Mouse (Mus musculus) liver, embryonic 13.5 days (tissue): ENCODE data around the gene Lypla2. TPM values are rescaled to one million over a fixed set of nuclear protein-coding genes. Genes with fewer than 3 reads are reported as not detected.

Source experiments
- ATAC-seq: fragments of 200-750 bp; cut with Nextera tagmentation; 2 replicates; pipeline ENCODE4 v1.8.0; 2017; ENCODE audit warnings: low read depth, mild to moderate bottlenecking, moderate number of reproducible peaks, moderate library complexity
- DNase-seq: peaks from one replicate; pipeline ENCODE4 v3.0.0; 2022
- H3K27ac ChIP-seq: fragments of 300-500 bp; sonication (generic); 2 replicates; pipeline ENCODE4 v1.5.1; 2015; ENCODE audit warnings: moderate library complexity, mild to moderate bottlenecking, inconsistent platforms
- H3K27me3 ChIP-seq: fragments of 300-500 bp; sonication (generic); 2 replicates; pipeline ENCODE4 v1.6.1; 2015; ENCODE audit warnings: mild to moderate bottlenecking, inconsistent platforms
- H3K36me3 ChIP-seq: fragments of 300-500 bp; sonication (generic); 2 replicates; pipeline ENCODE4 v1.6.1; 2015; ENCODE audit warnings: mild to moderate bottlenecking, inconsistent platforms
- H3K4me1 ChIP-seq: fragments of 300-500 bp; sonication (generic); replicated peaks from 2 replicates; pipeline ENCODE4 v1.6.1; 2015; ENCODE audit warnings: inconsistent platforms
- H3K4me2 ChIP-seq: fragments of 300-500 bp; sonication (generic); 2 replicates; pipeline ENCODE4 v1.6.1; 2015; ENCODE audit warnings: inconsistent platforms, mild to moderate bottlenecking, moderate library complexity
- H3K4me3 ChIP-seq: fragments of 300-500 bp; sonication (generic); replicated peaks from 2 replicates; pipeline ENCODE4 v1.5.1; 2015; ENCODE audit warnings: mild to moderate bottlenecking, inconsistent platforms
- H3K9ac ChIP-seq: fragments of 300-500 bp; sonication (generic); 2 replicates; pipeline ENCODE4 v1.6.1; 2015; ENCODE audit warnings: mild to moderate bottlenecking, inconsistent platforms
- H3K9me3 ChIP-seq: fragments of 300-500 bp; sonication (generic); replicated peaks from 2 replicates; pipeline ENCODE4 v1.6.1; 2016; ENCODE audit warnings: inconsistent platforms
- WGBS: fragments of 180-500 bp; shearing (Covaris S2); methylation state at CpG from one replicate; pipeline ENCODE4 v1.1.7; 2015; ENCODE audit not compliant: insufficient replicate concordance; 5-methylcytosine and 5-hydroxymethylcytosine counted together
- polyA plus RNA-seq: library from polyadenylated mRNA; unstranded; fragments of >200 nt; fragmentation: Nextera tagmentation; extraction: Ambion mirVana; gene quantifications from 2 replicates; pipeline ENCODE4 v1.2.1, GENCODE M21; 2015

The Lypla2 gene
- polyA plus RNA-seq, 1 experiment from 2014 or later, result 49.7 TPM

DNA sequence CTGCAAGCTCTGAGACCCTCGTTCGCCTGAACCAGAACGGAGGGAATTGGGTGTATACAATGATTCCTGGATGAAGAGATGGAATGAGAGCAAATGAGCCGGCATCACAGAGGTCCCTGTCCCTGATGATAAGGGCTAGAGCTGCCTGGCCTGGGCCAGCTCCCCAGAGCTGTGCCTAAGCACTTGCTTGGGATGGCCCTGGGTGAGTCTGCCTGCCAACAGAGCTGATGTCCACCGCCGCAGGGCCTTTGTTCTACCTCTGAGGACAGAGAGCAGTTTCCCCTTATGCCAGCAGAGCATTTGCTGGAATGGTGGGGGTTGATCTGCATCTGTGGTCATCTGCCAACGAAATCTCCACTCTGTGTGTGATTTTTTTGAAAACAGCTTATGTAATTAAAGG, 10.2 kb downstream of the Lypla2 start:
- Histone ChIP-seq H3K4me3 (peak overlapping the region; percentile 84), H3K9me3 (no peaks in the 10 kb centered on the region), H3K36me3 (peaks cover 60% of the 10 kb centered on the region), H3K4me2 (peak overlapping the region; percentile 99), H3K4me1 (peaks cover 56% of the 10 kb centered on the region), H3K9ac (peak overlapping the region; percentile 38; the same call in 1 of the 2 replicates), H3K27ac (peak overlapping the region; percentile 87), H3K27me3 (no peaks in the 10 kb centered on the region)
- ATAC-seq (no peak), DNase-seq (no peak)
- 71% methylated on average over 7 of the region's 7 CpGs for WGBS

DNA sequence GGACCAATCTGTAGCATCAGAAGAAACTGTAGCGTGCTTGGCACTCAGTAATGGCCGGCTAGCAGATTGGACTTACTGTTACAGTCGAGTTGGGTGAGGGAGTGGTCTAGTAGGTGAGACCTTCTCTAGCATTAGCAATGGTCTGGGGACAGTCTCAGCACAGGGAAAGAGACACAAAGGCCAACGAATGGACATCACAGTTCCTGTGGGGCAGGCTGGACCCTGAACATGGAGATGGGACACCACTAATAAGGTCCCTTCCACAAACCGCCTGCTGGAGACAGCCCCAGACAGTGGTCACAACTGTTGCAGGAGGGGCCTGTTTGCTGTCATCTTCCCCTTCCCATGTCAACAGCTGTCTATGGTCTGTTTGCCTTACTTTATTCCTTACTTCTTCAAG, 10.7 kb downstream of the Lypla2 start:
- H3K36me3 ChIP-seq, result peaks cover 55% of the 10 kb centered on the region
- 0 out of 2 replicates have a peak overlapping the region, but pooled peaks have one; percentile 99 for H3K4me2 ChIP-seq
- DNase-seq (no peak), ATAC-seq (no peak)
- 84% methylated on average over 5 of the region's 5 CpGs for WGBS
- no peaks in the 10 kb centered on the region for H3K9me3 ChIP-seq
- H3K9ac ChIP-seq, result 0 out of 2 replicates have a peak overlapping the region, but pooled peaks have one; percentile 38
- peak overlapping the region; percentile 87; the same call in 1 of the 2 replicates for H3K27ac ChIP-seq
- H3K27me3 ChIP-seq, result no peaks in the 10 kb centered on the region
- peaks cover 56% of the 10 kb centered on the region for H3K4me1 ChIP-seq
- no peak overlapping the region for H3K4me3 ChIP-seq

DNA sequence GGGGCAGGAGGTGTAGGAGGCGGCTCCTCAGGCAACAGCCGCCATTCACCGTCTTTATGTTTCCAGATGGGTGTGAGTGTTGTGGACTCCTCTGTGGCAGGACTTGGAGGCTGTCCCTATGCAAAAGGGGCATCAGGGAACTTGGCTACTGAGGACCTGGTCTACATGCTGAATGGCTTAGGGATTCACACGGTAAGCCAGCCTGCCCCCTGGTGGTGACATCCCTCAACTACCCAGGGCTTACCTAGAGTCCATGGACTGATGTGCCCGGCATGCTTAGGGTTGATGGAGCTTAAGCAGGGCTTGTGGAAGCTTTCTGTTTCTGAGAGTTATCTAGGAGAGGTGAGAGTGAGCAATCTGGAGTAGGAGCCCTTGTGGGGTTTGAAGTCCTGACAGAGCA, 11.7 kb downstream of the Lypla2 start:
- WGBS, result 34% methylated on average over 5 of the region's 5 CpGs

DNA sequence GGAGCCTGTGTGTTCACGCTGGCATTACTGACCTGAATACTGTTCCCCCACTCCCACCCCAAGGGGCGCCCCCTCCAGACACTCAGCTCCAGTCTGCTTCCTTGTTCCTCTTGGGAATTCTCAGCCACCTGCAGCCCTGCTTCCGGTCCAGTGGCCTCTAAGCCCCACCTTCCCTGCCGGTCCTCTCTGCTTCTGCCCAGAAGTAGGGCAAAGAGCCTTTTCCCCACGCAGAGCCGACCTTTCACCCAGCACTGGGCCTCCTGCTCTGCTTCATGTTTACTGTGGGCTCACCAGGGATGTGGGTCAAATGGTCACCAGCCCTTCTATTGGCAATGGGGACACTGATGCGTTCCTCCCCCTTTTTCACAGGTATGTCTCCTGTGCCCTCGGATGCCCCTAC, 14.1 kb downstream of the Lypla2 start:
- peak; percentile 42 for ATAC-seq
- Histone ChIP-seq H3K27me3 (no peaks in the 10 kb centered on the region), H3K27ac (peak overlapping the region; percentile 76), H3K4me1 (peaks cover 35% of the 10 kb centered on the region), H3K9me3 (no peaks in the 10 kb centered on the region), H3K4me2 (peak overlapping the region; percentile 33), H3K36me3 (peaks cover 64% of the 10 kb centered on the region), H3K9ac (no peak overlapping the region), H3K4me3 (no peak overlapping the region)
- DNase-seq, result no peak
- 72% methylated on average over 8 of the region's 8 CpGs for WGBS

More for the DNA sequence above, 11.7 kb downstream of the Lypla2 start:
- Histone ChIP-seq H3K4me1 (peaks cover 50% of the 10 kb centered on the region), H3K36me3 (peaks cover 52% of the 10 kb centered on the region), H3K4me2 (no peak overlapping the region), H3K9ac (no peak overlapping the region), H3K9me3 (no peaks in the 10 kb centered on the region), H3K27ac (no peak overlapping the region), H3K27me3 (no peaks in the 10 kb centered on the region), H3K4me3 (no peak overlapping the region)
- ATAC-seq (no peak), DNase-seq (peak; percentile 74)

DNA sequence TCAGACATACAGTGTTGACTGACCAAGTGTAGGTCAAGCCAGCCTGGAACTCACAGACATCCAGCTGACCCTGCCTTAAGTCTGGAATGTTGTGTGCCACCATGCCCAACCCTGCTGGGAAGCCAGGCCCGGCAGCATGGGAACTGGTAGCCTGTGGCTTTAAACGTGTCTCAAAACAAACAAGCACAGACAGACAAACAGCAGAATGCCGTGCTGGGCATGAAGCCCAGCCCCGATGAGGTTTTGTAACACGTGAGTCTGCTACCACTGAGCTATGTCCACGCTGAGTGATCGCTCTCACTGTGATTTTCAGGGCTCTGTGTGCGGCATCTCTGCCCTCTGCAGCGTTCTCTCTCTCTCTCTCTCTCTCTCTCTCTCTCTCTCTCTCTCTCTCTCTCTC, 16.5 kb downstream of the Lypla2 start:
- peaks cover 77% of the 10 kb centered on the region for H3K36me3 ChIP-seq
- H3K4me1 ChIP-seq, result peaks cover 21% of the 10 kb centered on the region
- H3K27ac ChIP-seq, result no peak overlapping the region
- H3K4me2 ChIP-seq, result no peak overlapping the region
- H3K27me3 ChIP-seq, result no peaks in the 10 kb centered on the region
- no peak overlapping the region for H3K9ac ChIP-seq
- peaks cover 6% of the 10 kb centered on the region for H3K9me3 ChIP-seq
- no peak overlapping the region for H3K4me3 ChIP-seq
- WGBS, result 78% methylated on average over 9 of the region's 9 CpGs
- ATAC-seq (no peak), DNase-seq (no peak)

DNA sequence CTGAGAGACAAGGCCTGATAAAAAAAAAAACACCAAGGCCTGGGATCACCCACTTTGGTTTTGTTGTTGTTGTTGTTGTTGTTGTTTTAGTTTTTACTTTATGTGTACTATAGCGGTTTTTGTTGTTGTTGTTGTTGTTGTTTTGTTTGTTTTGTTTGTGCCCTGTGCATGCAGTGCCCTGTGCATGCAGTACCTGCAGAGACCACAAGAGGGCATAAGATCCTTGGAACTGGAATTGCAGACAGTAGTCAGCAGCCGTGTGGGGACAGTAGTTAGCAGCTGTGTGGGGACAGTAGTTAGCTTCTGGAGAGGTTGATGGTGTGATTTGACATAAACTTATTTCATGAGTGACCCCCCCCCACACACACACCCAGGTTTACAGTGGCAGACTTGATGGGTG, 18.2 kb downstream of the Lypla2 start:
- DNase-seq (no peak), ATAC-seq (peak; percentile 49)
- Histone ChIP-seq H3K4me3 (no peak overlapping the region), H3K36me3 (peaks cover 66% of the 10 kb centered on the region), H3K9ac (no peak overlapping the region), H3K9me3 (peaks cover 6% of the 10 kb centered on the region), H3K27me3 (no peaks in the 10 kb centered on the region), H3K4me2 (no peak overlapping the region), H3K27ac (peak overlapping the region; percentile 53; the same call in 1 of the 2 replicates), H3K4me1 (peaks cover 24% of the 10 kb centered on the region)
- whole genome bisulfite sequencing, result 14% methylated on average over 2 of the region's 2 CpGs

DNA sequence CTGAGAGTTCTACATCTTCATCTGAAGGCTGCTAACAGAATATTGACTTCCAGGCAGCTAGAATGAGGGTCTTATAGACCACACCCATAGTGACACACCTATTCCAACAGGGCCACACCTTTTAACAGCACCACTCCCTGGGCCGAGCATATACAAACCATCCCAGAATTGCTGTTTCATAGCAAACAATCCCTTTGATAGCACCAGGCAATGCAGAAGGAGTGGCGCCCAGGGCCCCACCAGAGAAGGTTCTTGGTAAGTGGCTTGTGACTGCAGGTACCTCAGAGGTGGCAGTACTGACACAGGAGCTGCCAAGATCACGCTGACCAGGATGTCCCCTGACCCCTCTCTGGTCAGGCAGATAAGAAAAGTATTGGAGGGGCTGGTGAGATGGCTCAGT, 19.2 kb downstream of the Lypla2 start:
- Histone ChIP-seq H3K4me1 (peaks cover 25% of the 10 kb centered on the region), H3K27me3 (no peaks in the 10 kb centered on the region), H3K4me3 (no peak overlapping the region), H3K27ac (no peak overlapping the region), H3K4me2 (no peak overlapping the region), H3K9me3 (peaks cover 6% of the 10 kb centered on the region), H3K9ac (no peak overlapping the region), H3K36me3 (peaks cover 61% of the 10 kb centered on the region)
- ATAC-seq (no peak), DNase-seq (no peak)
- WGBS, result 68% methylated on average over 3 of the region's 3 CpGs

DNA sequence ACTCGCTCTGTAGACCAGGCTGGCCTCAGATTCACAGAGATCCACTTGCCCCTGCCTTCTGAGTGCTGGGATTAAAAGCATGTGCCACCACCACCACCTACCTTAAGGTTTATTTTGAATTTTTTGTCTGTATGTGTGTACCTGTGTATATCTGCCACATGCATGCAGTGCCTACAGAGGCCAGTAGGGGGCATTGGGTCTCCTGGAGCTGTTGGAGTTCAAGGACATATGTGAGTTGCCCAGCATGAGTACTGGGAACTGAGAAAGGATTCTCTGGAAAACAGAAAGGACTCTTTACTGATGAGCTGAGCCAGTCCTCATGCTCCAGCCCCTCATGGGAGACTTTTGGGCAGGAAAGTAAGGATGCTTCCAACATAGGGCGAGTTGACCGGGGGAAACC, 20.9 kb downstream of the Lypla2 start:
- Histone ChIP-seq H3K4me1 (peaks cover 38% of the 10 kb centered on the region), H3K27ac (no peak overlapping the region), H3K9ac (no peak overlapping the region), H3K36me3 (peaks cover 52% of the 10 kb centered on the region), H3K4me3 (no peak overlapping the region), H3K4me2 (no peak overlapping the region), H3K27me3 (no peaks in the 10 kb centered on the region), H3K9me3 (peaks cover 6% of the 10 kb centered on the region)
- DNase-seq, result no peak
- ATAC-seq, result no peak
- 79% methylated on average over 3 of the region's 3 CpGs for WGBS

DNA sequence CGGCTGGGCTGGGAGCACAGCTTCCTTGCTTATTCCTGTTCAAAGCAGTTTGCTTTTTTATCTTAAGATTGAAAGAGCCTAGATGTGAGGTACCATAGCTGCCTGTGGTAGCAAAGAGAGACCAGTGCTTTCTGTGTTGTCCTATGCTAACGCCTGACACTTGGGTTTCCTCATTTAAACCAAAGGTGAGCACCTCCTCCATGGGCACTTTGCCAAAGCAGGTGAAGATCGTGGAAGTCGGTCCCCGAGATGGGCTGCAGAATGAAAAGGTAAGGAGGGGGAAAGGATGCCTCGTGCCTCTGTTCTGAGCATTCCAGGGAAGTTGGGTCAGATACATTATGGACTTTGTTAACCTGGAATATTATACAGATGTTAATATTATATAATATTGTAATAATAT, 22.1 kb downstream of the Lypla2 start:
- ATAC-seq, result no peak
- DNase-seq, result no peak
- WGBS, result 83% methylated on average over 6 of the region's 6 CpGs
- no peak overlapping the region for H3K9ac ChIP-seq
- no peak overlapping the region for H3K4me2 ChIP-seq
- no peak overlapping the region for H3K27ac ChIP-seq
- peaks cover 46% of the 10 kb centered on the region for H3K4me1 ChIP-seq
- peaks cover 6% of the 10 kb centered on the region for H3K9me3 ChIP-seq
- no peaks in the 10 kb centered on the region for H3K27me3 ChIP-seq
- peaks cover 43% of the 10 kb centered on the region for H3K36me3 ChIP-seq
- H3K4me3 ChIP-seq, result no peak overlapping the region

DNA sequence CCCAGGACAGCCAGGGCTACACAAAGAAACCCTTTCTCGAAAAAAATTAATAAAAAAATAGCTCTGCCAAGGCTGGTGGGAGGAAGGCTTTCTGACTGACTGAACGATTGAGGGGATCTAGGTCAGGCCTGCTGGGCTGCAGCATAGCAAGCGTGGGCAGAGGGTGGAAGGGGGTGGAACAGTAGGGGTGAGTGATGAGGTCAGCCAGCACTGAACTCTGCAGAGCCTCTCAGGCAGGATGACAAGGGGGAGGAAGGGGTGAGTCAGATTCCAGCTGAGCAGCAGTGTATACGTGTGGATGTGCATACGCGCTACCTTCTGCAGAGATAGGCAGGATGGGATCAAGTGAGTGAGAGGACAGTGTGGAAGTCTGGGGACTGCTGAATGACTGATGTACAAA, 22.5 kb downstream of the Lypla2 start:
- H3K4me3 ChIP-seq, result no peak overlapping the region
- peaks cover 39% of the 10 kb centered on the region for H3K36me3 ChIP-seq
- no peak overlapping the region for H3K27ac ChIP-seq
- no peaks in the 10 kb centered on the region for H3K27me3 ChIP-seq
- WGBS, result 64% methylated on average over 6 of the region's 6 CpGs
- H3K4me2 ChIP-seq, result no peak overlapping the region
- ATAC-seq, result no peak
- H3K9me3 ChIP-seq, result peaks cover 6% of the 10 kb centered on the region
- H3K9ac ChIP-seq, result no peak overlapping the region
- DNase-seq, result no peak
- peaks cover 47% of the 10 kb centered on the region for H3K4me1 ChIP-seq

DNA sequence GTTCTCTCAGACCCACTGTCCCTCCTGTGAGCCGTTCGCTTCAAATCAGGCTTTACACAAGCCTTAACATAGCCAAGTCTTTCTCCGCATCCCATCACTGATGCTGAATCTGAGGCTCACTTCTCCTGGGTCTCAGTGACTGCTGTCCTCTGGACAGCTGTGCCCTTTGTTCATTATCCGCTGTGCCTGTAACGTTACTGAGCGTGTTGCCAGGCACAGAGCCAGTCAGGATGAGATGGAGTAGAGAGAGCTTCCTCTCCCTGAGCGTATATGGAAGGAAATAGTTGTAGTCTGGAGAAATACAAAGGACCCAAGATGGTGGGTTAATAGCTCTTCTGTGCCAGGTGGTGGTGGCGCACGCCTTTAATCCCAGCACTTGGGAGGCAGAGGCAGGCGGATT, 23.0 kb downstream of the Lypla2 start:
- WGBS, result 87% methylated on average over 10 of the region's 10 CpGs
- H3K27me3 ChIP-seq, result no peaks in the 10 kb centered on the region
- no peak overlapping the region for H3K4me3 ChIP-seq
- peaks cover 6% of the 10 kb centered on the region for H3K9me3 ChIP-seq
- peaks cover 47% of the 10 kb centered on the region for H3K4me1 ChIP-seq
- H3K27ac ChIP-seq, result no peak overlapping the region
- DNase-seq (no peak), ATAC-seq (no peak)
- H3K4me2 ChIP-seq, result no peak overlapping the region
- peaks cover 35% of the 10 kb centered on the region for H3K36me3 ChIP-seq
- H3K9ac ChIP-seq, result no peak overlapping the region

DNA sequence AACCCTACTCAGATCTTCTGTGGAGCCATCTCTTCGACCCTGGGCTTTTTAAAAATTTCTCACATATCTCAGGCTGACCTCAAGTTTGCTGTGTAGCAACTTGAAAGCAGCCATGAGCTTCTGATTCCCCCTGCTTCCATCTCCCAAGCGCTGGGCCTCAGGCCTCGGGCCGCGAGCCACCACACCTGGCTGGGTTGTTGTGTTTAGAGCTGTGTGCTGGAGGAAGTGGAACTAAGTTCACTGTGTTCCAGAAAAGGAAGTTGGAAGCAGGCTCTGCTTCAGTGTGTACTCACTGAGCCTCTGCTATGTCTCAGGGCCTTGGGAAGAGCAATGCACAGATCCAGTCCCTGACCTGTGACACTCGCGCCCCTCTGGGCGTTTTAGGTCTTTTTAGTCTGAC, 24.3 kb downstream of the Lypla2 start:
- Histone ChIP-seq H3K9me3 (peaks cover 6% of the 10 kb centered on the region), H3K9ac (no peak overlapping the region), H3K27ac (no peak overlapping the region), H3K4me1 (peaks cover 49% of the 10 kb centered on the region), H3K4me2 (peak overlapping the region; percentile 89; the same call in 1 of the 2 replicates), H3K4me3 (no peak overlapping the region), H3K36me3 (peaks cover 30% of the 10 kb centered on the region), H3K27me3 (no peaks in the 10 kb centered on the region)
- ATAC-seq, result no peak
- no peak for DNase-seq
- WGBS, result 80% methylated on average over 8 of the region's 8 CpGs
